Mouse (Mus musculus): ENCODE data around the gene Pdzk1ip1. TPM values are rescaled to one million over a fixed set of nuclear protein-coding genes. Genes with fewer than 3 reads are reported as not detected.

Pdzk1ip1 gene
- total and polyA plus RNA-seq, 2 experiments from 2014 or later = 2.4 TPM; not detected in 1

GRCm38 (mm10) chr4:115055691-115056090 lies 32.8 kb upstream of the Pdzk1ip1 start:
- no peak for TF ChIP-seq CTCF (IDR thresholded peaks at IDR 0.05; ENCODE audit: low read depth)
- no peaks in the 10 kb centered on the region for H3K4me1 ChIP-seq (ENCODE audit: insufficient read depth)
- no peak overlapping the region for H3K4me2 ChIP-seq (ENCODE audit: low read depth)
- no peaks in the 10 kb centered on the region for H3K36me3 ChIP-seq (ENCODE audit: insufficient read depth)
- DNase-seq (no peak), ATAC-seq (no peak)
- H3K9ac ChIP-seq = no peak overlapping the region
- peaks cover 86% of the 10 kb centered on the region for H3K27me3 ChIP-seq (ENCODE audit: insufficient read depth, low read length)
- 19% methylated on average over 3 of the region's 3 CpGs for WGBS
- no peak overlapping the region for H3K4me3 ChIP-seq (ENCODE audit: low read depth, low read length)
- no peak overlapping the region for H3K27ac ChIP-seq (ENCODE audit: low read depth, low read length)
- H3K9me3 ChIP-seq (ENCODE audit: low read length) = no peaks in the 10 kb centered on the region

DNA sequence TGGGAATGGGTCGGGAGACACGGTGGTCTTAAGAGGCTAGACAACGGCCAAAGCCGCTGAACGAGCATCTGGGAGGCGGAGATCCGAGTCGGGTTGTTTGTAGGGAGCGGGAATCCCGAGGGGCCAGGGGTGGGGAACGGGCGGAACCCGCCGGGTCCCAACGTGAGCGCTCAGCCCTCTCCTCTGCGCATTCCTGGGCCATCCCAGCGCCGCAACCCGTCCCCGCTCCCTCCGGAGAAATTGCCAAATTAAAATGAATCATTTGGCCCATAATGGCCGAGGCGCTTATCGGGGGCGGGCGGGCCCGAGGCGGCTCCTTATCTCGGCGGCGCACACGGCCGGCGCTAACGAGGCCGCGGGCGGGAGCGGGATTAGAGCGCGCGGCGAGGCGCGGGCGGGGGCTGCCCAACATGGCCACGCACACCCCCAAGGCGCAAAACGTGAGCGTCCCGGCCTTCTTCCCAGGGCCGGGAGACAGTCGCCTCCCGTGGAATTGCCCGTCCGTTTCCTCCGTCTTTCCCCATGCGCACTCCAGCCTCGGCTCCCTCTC lies 32.1 kb upstream of the Pdzk1ip1 start, which contains the start of gene Tal1:
Tal1 (plus strand) TSS at position 56 of the 550 bp plus-strand sequence.
- Histone ChIP-seq H3K27ac (ENCODE audit: low read depth, low read length) (peak within 1 kb of the TSS; percentile 57), H3K4me1 (ENCODE audit: insufficient read depth) (no peaks in the 10 kb centered on the region), H3K9ac (0 out of 2 replicates have a peak within 1 kb of the TSS, but pooled peaks have one; percentile 14), H3K4me3 (ENCODE audit: low read depth, low read length) (peak within 1 kb of the TSS; percentile 29), H3K36me3 (ENCODE audit: insufficient read depth) (no peaks in the 10 kb centered on the region), H3K9me3 (ENCODE audit: low read length) (no peaks in the 10 kb centered on the region), H3K4me2 (ENCODE audit: low read depth) (peak within 1 kb of the TSS; percentile 44), H3K27me3 (ENCODE audit: insufficient read depth, low read length) (peaks cover 84% of the 10 kb centered on the region)
- WGBS = under 1% methylated on average over 60 of the region's 60 CpGs
- no peak for TF ChIP-seq CTCF (IDR thresholded peaks at IDR 0.05; ENCODE audit: low read depth)
- ATAC-seq (peak; percentile 38), DNase-seq (peak; percentile 50)

GRCm38 (mm10) chr4:115056921-115057673 lies 31.4 kb upstream of the Pdzk1ip1 start:
- Histone ChIP-seq H3K9ac (0 out of 2 replicates have a peak overlapping the region, but pooled peaks have one; percentile 14), H3K9me3 (ENCODE audit: low read length) (no peaks in the 10 kb centered on the region), H3K4me1 (ENCODE audit: insufficient read depth) (no peaks in the 10 kb centered on the region), H3K4me2 (ENCODE audit: low read depth) (peak overlapping the region; percentile 44), H3K27ac (ENCODE audit: low read depth, low read length) (peak overlapping the region; percentile 57), H3K4me3 (ENCODE audit: low read depth, low read length) (peak overlapping the region; percentile 29), H3K36me3 (ENCODE audit: insufficient read depth) (no peaks in the 10 kb centered on the region), H3K27me3 (ENCODE audit: insufficient read depth, low read length) (peaks cover 83% of the 10 kb centered on the region)
- ATAC-seq (peak; percentile 47), DNase-seq (peak; percentile 87)
- no peak for TF ChIP-seq CTCF (IDR thresholded peaks at IDR 0.05; ENCODE audit: low read depth)
- WGBS = under 1% methylated on average over 47 of the region's 48 CpGs

GRCm38 (mm10) chr4:115057674-115058316 lies 30.7 kb upstream of the Pdzk1ip1 start:
- no peak overlapping the region for H3K4me2 ChIP-seq (ENCODE audit: low read depth)
- no peak for TF ChIP-seq CTCF (IDR thresholded peaks at IDR 0.05; ENCODE audit: low read depth)
- H3K9me3 ChIP-seq (ENCODE audit: low read length) = no peaks in the 10 kb centered on the region
- peaks cover 83% of the 10 kb centered on the region for H3K27me3 ChIP-seq (ENCODE audit: insufficient read depth, low read length)
- peak overlapping the region; percentile 29; the same call in 1 of the 2 replicates for H3K4me3 ChIP-seq (ENCODE audit: low read depth, low read length)
- no peaks in the 10 kb centered on the region for H3K4me1 ChIP-seq (ENCODE audit: insufficient read depth)
- peak; percentile 25 for DNase-seq
- no peak overlapping the region for H3K27ac ChIP-seq (ENCODE audit: low read depth, low read length)
- H3K36me3 ChIP-seq (ENCODE audit: insufficient read depth) = no peaks in the 10 kb centered on the region
- under 1% methylated on average over 33 of the region's 33 CpGs for WGBS
- no peak for ATAC-seq
- H3K9ac ChIP-seq = no peak overlapping the region

DNA sequence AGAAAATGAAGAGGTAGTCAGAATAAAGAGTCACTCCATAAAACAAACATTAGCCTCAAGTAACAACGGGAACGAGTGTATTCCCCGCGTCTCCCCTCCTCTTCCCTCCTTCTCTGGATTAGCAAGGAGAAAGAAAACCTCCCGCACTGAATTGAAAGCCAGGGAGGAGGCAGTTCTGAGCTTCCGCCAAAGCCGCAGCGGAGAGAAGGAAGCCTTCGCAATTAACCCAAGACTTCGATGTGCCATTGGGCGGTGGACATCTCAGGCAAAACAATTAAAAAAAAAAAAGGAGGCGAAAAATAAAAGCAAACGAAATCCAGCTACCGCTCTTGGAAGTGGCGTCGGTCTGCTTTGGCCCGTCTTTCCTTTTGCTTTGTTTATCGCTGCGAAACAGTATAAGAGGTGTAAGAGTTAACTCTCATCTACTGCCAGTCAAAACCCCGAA lies 30.2 kb upstream of the Pdzk1ip1 start:
- H3K27me3 ChIP-seq (ENCODE audit: insufficient read depth, low read length) = peaks cover 83% of the 10 kb centered on the region
- no peaks in the 10 kb centered on the region for H3K36me3 ChIP-seq (ENCODE audit: insufficient read depth)
- TF ChIP-seq CTCF (IDR thresholded peaks at IDR 0.05; ENCODE audit: low read depth) = no peak
- H3K9ac ChIP-seq = no peak overlapping the region
- H3K27ac ChIP-seq (ENCODE audit: low read depth, low read length) = no peak overlapping the region
- no peaks in the 10 kb centered on the region for H3K9me3 ChIP-seq (ENCODE audit: low read length)
- ATAC-seq (no peak), DNase-seq (peak; percentile 78)
- under 1% methylated on average over 20 of the region's 20 CpGs for WGBS
- no peaks in the 10 kb centered on the region for H3K4me1 ChIP-seq (ENCODE audit: insufficient read depth)
- H3K4me3 ChIP-seq (ENCODE audit: low read depth, low read length) = no peak overlapping the region
- H3K4me2 ChIP-seq (ENCODE audit: low read depth) = no peak overlapping the region

GRCm38 (mm10) chr4:115058871-115059590 lies 29.5 kb upstream of the Pdzk1ip1 start:
- 2% methylated on average over 23 of the region's 23 CpGs for WGBS
- H3K27ac ChIP-seq (ENCODE audit: low read depth, low read length) = no peak overlapping the region
- no peaks in the 10 kb centered on the region for H3K4me1 ChIP-seq (ENCODE audit: insufficient read depth)
- H3K4me2 ChIP-seq (ENCODE audit: low read depth) = 0 out of 2 replicates have a peak overlapping the region, but pooled peaks have one; percentile 1
- H3K36me3 ChIP-seq (ENCODE audit: insufficient read depth) = no peaks in the 10 kb centered on the region
- no peaks in the 10 kb centered on the region for H3K9me3 ChIP-seq (ENCODE audit: low read length)
- no peak for TF ChIP-seq CTCF (IDR thresholded peaks at IDR 0.05; ENCODE audit: low read depth)
- no peak overlapping the region for H3K9ac ChIP-seq
- ATAC-seq = no peak
- no peak overlapping the region for H3K4me3 ChIP-seq (ENCODE audit: low read depth, low read length)
- DNase-seq = peak; percentile 21
- H3K27me3 ChIP-seq (ENCODE audit: insufficient read depth, low read length) = peaks cover 83% of the 10 kb centered on the region
